Mouse (Mus musculus): ENCODE measurements around the gene Phactr3.

DNA sequence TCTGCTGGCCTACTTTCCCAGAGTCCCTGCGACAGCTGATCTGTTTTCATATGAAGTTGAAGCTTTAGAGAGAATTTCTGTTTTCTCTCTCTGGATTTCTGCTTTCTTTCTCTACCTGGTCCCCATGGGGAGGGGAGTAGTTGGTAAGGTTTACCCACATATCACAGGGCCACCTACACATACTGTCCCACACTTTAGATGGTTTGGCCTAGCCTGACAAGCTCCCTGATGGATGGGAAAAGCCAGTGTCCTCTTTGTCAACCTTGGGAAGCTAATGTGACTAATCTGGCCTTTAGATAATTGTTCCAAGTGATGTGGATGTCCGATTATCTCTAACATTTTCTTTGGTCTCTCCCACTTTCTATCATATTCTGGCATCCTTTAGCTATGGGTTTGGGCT lies 34.8 kb downstream of the Phactr3 start:
- TF ChIP-seq POLR2A (IDR thresholded peaks at IDR 0.05; ENCODE audit: borderline replicate concordance, control insufficient read depth, low read depth, low read length), result no peak
- no peak for TF ChIP-seq CTCF (IDR thresholded peaks at IDR 0.05; ENCODE audit: control insufficient read depth, insufficient read depth, low read length)
